Mouse (Mus musculus) hindbrain, embryonic 15.5 days (tissue): ENCODE data around the gene Irgm1. TPM values are rescaled to one million over a fixed set of nuclear protein-coding genes. Genes with fewer than 3 reads are reported as not detected.
"Not testable (repeated sequence)": the region's sequence is repeated elsewhere in the genome, so short reads cannot be mapped to it uniquely, and the experiment has no call there.

Experiments
- ATAC-seq: fragments of 200-750 bp; cut with Nextera tagmentation; 2 replicates; pipeline ENCODE4 v1.8.0; 2017; ENCODE audit warnings: low read depth, moderate number of reproducible peaks, moderate TSS enrichment; ENCODE audit not compliant: low FRiP score
- H3K27ac ChIP-seq: fragments of 300-500 bp; sonication (generic); replicated peaks from 2 replicates; pipeline ENCODE4 v1.5.1; 2015; ENCODE audit warnings: mild to moderate bottlenecking, inconsistent platforms
- H3K27me3 ChIP-seq: fragments of 300-500 bp; sonication (generic); 2 replicates; pipeline ENCODE4 v1.6.1; 2015; ENCODE audit warnings: control low read depth, inconsistent platforms
- H3K36me3 ChIP-seq: fragments of 300-500 bp; sonication (generic); 2 replicates; pipeline ENCODE4 v1.6.1; 2015; ENCODE audit warnings: control low read depth, inconsistent platforms
- H3K4me1 ChIP-seq: fragments of 300-500 bp; sonication (generic); replicated peaks from 2 replicates; pipeline ENCODE4 v1.6.1; 2015; ENCODE audit warnings: control low read depth, inconsistent platforms
- H3K4me2 ChIP-seq: fragments of 300-500 bp; sonication (generic); 2 replicates; pipeline ENCODE4 v1.6.1; 2015; ENCODE audit warnings: moderate library complexity, mild to moderate bottlenecking, inconsistent platforms
- H3K4me3 ChIP-seq: fragments of 300-500 bp; sonication (generic); 2 replicates; pipeline ENCODE4 v1.5.1; 2015; ENCODE audit warnings: mild to moderate bottlenecking, inconsistent platforms
- H3K9ac ChIP-seq: fragments of 300-500 bp; sonication (generic); 2 replicates; pipeline ENCODE4 v1.6.1; 2015; ENCODE audit warnings: inconsistent platforms
- H3K9me3 ChIP-seq: fragments of 300-500 bp; sonication (generic); 2 replicates; pipeline ENCODE4 v1.6.1; 2016; ENCODE audit warnings: control low read depth, inconsistent platforms
- WGBS: fragments of 180-500 bp; shearing (Covaris S2); methylation state at CpG from one replicate; pipeline ENCODE4 v1.1.7; 2015; 5-methylcytosine and 5-hydroxymethylcytosine counted together
- polyA plus RNA-seq: library from polyadenylated mRNA; unstranded; fragments of >200 nt; fragmentation: Nextera tagmentation; extraction: Ambion mirVana; gene quantifications from 2 replicates; pipeline ENCODE4 v1.2.1, GENCODE M21; 2015

Irgm1 gene
- polyA plus RNA-seq, 1 experiment from 2014 or later: 3.5 TPM

DNA sequence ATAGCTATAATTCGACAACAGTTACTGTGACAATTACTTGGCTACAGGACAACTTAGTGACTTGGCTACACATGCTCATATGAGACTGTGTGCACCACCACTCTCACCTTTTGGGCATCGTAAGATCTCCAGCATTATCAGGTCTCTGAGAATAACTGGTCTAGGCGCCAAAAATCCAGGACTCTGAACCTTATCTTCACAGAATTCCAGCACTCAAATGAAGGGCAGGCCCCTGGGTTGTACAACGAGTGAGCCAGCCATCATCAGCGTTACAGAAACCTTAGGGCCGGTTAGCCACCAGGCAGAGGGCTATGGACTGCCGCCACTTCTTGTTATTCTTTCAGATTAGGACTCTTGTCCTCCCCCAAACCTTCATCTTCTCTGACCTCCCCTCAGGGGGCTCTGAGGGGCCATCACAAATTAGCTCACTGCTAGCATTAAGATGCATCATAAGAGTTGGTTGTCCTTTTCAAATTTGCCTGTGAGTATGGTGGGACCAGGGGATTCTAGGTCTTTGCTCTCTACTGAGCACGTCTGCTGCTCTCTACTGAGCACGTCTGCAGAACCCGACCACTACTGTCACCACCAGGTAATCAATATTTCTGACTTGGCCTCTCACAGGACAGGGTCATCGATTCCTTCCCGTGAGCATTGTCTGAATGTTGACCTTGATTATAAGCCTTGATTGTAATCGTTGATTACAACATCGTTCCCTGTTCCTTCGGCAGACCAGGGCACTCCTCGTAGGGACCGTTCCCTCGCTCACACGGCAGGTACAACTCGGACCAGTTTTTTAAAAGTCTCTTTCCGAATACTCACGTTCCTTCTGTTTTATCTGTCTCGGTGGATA lies 18.6 kb downstream of the Irgm1 start:
- no peaks in the 10 kb centered on the region for H3K9me3 ChIP-seq
- WGBS: 7% methylated on average over 23 of the region's 23 CpGs
- H3K36me3 ChIP-seq: no peaks in the 10 kb centered on the region
- ATAC-seq: peak; percentile 32
- peaks cover 31% of the 10 kb centered on the region for H3K4me1 ChIP-seq
- H3K9ac ChIP-seq: peak overlapping the region; percentile 48
- peak overlapping the region; percentile 72 for H3K27ac ChIP-seq
- H3K4me3 ChIP-seq: peak overlapping the region; percentile 58
- peak overlapping the region; percentile 88 for H3K4me2 ChIP-seq
- H3K27me3 ChIP-seq: no peaks in the 10 kb centered on the region

DNA sequence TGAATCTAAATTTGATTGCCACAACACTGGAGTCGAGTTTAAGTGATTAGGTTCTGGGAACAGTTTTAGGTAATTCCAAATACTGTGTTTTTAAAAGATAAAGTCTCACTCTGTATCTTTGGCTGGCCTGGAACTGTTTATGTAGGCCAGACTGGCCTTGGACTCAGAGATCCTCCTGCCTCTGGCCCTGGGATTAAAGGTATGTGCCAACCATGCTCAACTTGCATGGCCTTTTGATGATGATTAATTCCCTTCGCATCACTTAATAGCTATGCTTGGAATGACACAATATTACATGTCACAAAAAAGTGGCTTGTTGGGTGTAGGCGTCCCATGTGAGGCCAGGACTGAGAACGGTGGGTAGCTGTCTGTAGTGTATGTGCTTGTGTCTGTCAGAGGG lies 19.3 kb downstream of the Irgm1 start:
- ATAC-seq: no peak
- Histone ChIP-seq H3K9me3 (no peaks in the 10 kb centered on the region), H3K4me1 (peaks cover 26% of the 10 kb centered on the region), H3K4me2 (peak overlapping the region; percentile 88), H3K27ac (no peak overlapping the region), H3K36me3 (no peaks in the 10 kb centered on the region), H3K27me3 (no peaks in the 10 kb centered on the region), H3K9ac (no peak overlapping the region), H3K4me3 (peak overlapping the region; percentile 58)
- WGBS: 81% methylated on average over 4 of the region's 4 CpGs

DNA sequence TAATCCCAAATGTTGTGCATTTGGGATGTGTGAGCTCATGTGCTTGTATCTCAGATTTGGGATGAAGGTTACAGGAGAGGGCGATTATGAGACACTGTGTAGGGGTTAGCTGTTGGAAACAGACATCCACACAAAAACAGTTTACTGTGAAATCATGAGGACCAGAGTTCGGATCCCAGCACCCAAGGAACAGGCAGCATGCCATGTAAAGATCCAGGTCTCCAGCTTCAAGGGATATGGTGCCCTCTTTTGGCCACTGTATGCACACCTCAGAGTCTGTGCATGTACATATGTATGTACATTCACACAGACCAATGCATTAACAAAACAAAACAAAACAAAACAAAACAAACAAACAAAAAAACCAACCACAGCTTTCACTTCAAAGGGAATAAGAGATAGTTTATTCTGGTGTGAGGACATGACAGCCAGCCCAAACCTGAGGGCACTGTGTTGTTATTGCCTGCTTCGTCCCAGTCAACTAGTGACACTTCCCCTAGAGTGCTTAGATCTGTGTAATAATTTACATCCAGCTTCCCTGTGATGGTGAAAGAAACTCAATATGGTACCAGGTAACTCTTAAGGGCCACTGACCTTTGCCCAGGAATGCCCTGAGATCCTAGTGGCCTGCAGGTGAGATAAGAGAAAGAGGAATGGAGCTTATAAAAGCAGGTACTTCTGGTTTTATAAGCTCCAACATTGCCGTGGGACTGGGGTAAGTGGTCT lies 20.1 kb downstream of the Irgm1 start:
- Histone ChIP-seq H3K36me3 (no peaks in the 10 kb centered on the region), H3K27ac (no peak overlapping the region), H3K4me2 (no peak overlapping the region), H3K9me3 (no peaks in the 10 kb centered on the region), H3K27me3 (no peaks in the 10 kb centered on the region), H3K9ac (no peak overlapping the region), H3K4me3 (no peak overlapping the region), H3K4me1 (peaks cover 20% of the 10 kb centered on the region)
- ATAC-seq: no peak
- WGBS: 85% methylated on average over 4 of the region's 4 CpGs

DNA sequence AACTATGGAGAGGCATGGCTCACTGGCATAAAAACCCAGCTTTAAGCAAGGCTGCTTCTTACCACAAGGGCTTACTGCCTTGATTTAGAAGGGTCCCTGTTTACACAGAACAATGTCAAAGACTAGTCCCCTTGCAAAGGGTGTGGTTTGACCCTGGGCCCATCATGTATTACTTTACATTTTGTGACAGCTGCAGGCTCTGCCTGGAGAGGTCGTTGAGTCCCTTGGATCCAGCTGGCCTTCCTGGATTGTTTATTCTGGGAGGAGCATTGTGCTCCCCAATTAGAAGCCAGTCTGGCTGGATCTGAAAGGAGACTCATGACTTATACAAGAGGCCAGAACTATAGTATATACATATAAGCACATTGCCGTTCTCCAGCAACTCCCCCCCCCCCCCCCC lies 21.2 kb downstream of the Irgm1 start:
- no peaks in the 10 kb centered on the region for H3K36me3 ChIP-seq
- 49% methylated on average over 2 of the region's 2 CpGs for WGBS
- peaks cover 20% of the 10 kb centered on the region for H3K4me1 ChIP-seq
- H3K4me2 ChIP-seq: no peak overlapping the region
- H3K27me3 ChIP-seq: no peaks in the 10 kb centered on the region
- no peaks in the 10 kb centered on the region for H3K9me3 ChIP-seq
- H3K27ac ChIP-seq: no peak overlapping the region
- no peak overlapping the region for H3K9ac ChIP-seq
- no peak overlapping the region for H3K4me3 ChIP-seq
- ATAC-seq: no peak

DNA sequence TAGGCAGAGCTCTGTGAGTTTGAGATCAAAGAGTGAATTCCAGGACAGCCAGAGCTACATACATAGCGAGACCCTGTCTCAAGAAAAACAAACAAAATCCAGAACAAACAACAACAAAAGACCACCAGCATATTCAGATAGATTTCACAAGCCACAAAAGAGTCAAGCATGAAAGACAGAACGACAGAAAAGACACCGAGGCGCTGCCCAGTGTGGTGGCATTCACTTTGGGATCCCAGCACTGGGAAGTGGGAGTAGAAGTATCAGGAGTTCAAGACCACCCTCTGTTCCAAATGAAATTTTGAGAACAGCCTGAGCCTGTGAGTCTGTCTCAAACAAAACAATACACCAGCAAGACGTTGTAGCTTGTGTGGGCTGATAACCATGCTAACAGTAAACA lies 24.6 kb downstream of the Irgm1 start:
- Histone ChIP-seq H3K4me2 (no peak overlapping the region), H3K4me1 (no peaks in the 10 kb centered on the region), H3K9me3 (no peaks in the 10 kb centered on the region), H3K4me3 (no peak overlapping the region), H3K27ac (no peak overlapping the region), H3K9ac (no peak overlapping the region), H3K36me3 (no peaks in the 10 kb centered on the region), H3K27me3 (0 out of 2 replicates have a peak, but pooled peaks cover 2% of the 10 kb centered on the region)
- 61% methylated on average over 5 of the region's 5 CpGs for WGBS
- ATAC-seq: no peak

DNA sequence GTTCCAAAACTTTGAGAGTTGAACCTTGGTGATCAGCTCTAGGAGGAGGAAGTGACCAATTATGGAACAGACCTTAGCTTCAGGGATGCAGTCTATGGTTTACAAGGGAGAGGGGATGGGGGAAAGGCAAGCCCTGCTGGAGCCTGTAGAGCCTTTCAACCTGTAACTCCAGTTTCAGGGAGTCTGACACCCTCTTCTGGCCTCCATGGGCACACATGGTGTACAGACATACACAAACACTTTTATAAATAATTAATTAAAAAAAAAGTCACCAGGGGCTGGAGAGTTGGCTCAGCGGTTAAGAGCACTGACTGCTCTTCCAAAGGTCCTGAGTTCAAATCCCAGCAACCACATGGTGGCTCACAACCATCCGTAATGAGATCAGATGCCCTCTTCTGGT lies 25.1 kb downstream of the Irgm1 start:
- not testable (repeated sequence) for H3K4me1 ChIP-seq, H3K4me2 ChIP-seq, H3K36me3 ChIP-seq, H3K9ac ChIP-seq, H3K4me3 ChIP-seq, ATAC-seq, H3K27ac ChIP-seq, H3K9me3 ChIP-seq, H3K27me3 ChIP-seq
- WGBS: 77% methylated on average over 2 of the region's 2 CpGs

DNA sequence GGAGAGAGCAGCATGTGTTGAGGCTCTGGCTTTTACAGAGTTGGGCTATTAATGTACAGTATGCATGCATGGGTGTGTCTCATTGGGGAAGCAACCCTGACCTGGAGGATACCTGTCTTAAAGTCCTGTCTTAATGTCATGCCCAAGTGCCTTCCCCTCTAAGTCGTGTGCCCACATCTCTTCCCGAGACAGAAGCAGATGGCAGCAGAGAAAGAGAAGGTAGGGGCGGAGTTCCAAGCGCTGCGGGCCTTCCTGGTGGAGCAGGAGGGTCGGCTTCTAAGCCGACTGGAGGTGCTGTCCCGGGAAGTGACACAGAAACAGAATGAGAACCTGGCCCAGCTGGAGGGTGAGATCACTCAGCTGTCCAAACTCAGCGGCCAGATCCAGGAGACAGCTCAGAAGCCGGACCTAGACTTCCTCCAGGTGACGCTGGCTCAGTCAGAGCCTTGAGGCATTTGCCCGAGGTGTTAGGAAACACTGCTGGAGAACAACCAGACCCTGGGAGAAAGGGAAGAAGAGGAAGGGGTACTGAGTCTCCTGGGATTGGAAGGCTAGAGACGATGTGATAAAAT lies 26.2 kb downstream of the Irgm1 start:
- Histone ChIP-seq H3K4me3 (no peak overlapping the region), H3K27ac (no peak overlapping the region), H3K4me1 (no peaks in the 10 kb centered on the region), H3K9ac (no peak overlapping the region), H3K4me2 (no peak overlapping the region), H3K27me3 (0 out of 2 replicates have a peak, but pooled peaks cover 2% of the 10 kb centered on the region), H3K9me3 (no peaks in the 10 kb centered on the region), H3K36me3 (no peaks in the 10 kb centered on the region)
- no peak for ATAC-seq
- WGBS: 49% methylated on average over 13 of the region's 13 CpGs

DNA sequence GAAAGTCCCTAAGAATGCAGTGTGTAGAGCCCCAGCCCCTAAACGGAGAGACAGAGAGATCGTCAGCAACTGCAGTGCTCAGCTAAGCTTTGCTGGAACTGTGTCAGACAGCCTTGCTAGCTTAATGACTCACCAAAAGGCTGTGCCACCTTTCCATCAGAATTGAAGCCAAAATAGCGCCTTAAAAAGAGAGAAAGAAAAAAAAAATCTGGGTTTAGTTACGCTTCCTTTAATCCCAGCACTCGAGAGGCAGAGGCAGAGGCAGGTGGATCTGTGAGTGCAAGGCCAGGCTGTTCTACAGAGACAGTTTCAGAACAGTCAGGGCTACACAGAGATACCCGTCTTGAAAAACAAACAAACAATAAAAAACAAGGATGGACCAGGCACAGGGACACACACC lies 27.2 kb downstream of the Irgm1 start:
- Histone ChIP-seq H3K4me1 (0 out of 2 replicates have a peak, but pooled peaks cover under 1% of the 10 kb centered on the region), H3K36me3 (no peaks in the 10 kb centered on the region), H3K9me3 (no peaks in the 10 kb centered on the region), H3K27me3 (0 out of 2 replicates have a peak, but pooled peaks cover 2% of the 10 kb centered on the region), H3K9ac (no peak overlapping the region), H3K27ac (no peak overlapping the region), H3K4me3 (no peak overlapping the region), H3K4me2 (no peak overlapping the region)
- WGBS: 71% methylated on average over 6 of the region's 6 CpGs
- no peak for ATAC-seq

DNA sequence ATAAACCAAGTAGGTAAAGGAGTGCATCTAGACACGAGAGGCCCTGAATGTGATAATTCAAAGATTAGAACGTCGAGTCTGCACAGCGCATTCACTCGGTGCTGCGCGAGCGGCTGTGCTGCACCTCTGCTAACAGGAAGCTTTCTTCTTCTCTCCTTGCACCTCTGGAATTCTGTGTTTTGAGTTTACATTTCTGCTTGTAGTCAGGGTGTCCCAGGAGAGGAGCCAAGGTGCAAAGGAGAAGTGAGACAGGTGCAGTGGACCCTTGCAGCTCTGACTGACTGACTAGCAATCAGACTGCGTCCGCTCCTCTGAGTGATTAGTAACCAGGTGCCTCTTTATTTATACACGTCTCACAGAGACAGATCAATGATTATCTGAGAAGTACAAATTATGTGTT lies 28.3 kb downstream of the Irgm1 start:
- Histone ChIP-seq H3K4me3 (no peak overlapping the region), H3K9ac (no peak overlapping the region), H3K4me2 (no peak overlapping the region), H3K4me1 (peaks cover 10% of the 10 kb centered on the region), H3K27me3 (0 out of 2 replicates have a peak, but pooled peaks cover 2% of the 10 kb centered on the region), H3K27ac (no peak overlapping the region), H3K36me3 (no peaks in the 10 kb centered on the region), H3K9me3 (no peaks in the 10 kb centered on the region)
- 86% methylated on average over 11 of the region's 11 CpGs for WGBS
- ATAC-seq: no peak

DNA sequence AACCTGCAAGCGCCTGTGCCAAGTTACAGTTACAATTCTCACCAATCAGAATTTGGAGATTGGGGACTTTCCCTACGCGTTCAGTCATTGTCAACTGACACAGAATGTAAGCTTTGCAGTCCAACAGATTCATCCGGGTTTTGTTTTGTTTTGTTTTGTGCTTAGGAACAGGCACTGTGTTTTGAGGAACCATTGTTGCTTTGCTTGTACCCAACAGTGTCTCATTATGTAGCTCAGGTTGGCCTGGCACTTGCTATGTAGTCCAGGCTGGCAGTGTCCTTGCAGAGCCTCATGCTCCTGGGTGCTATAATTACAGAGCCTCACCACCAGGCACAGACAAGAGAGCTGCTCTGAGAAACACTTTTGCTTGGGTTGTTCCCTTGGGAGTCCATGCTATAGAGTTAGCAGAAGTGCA lies 29.1 kb downstream of the Irgm1 start:
- Histone ChIP-seq H3K4me2 (no peak overlapping the region), H3K36me3 (no peaks in the 10 kb centered on the region), H3K4me1 (peaks cover 13% of the 10 kb centered on the region), H3K27ac (no peak overlapping the region), H3K9ac (no peak overlapping the region), H3K27me3 (0 out of 2 replicates have a peak, but pooled peaks cover 2% of the 10 kb centered on the region), H3K4me3 (no peak overlapping the region), H3K9me3 (no peaks in the 10 kb centered on the region)
- ATAC-seq: no peak
- 85% methylated on average over 4 of the region's 4 CpGs for WGBS

DNA sequence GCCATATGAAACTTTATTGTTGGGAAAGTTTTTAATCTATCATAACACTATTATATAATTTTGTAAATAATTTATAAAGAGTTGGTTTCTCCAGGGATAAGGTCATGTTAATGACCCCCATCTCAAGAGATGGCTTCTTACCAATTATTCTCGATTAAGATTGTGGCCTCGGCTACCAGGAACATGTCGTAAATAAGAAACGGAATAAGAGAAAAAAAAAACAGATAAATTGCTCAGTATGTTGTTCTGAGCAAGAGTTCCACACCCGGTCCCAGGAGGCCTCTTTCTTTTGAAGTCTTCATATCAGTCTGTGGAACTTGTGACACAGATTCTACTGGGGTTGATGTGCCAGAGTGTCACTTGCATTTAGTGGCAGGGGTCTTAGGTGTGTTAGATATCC lies 30.3 kb downstream of the Irgm1 start:
- H3K9ac ChIP-seq: no peak overlapping the region
- H3K27me3 ChIP-seq: 0 out of 2 replicates have a peak, but pooled peaks cover 2% of the 10 kb centered on the region
- no peak overlapping the region for H3K4me2 ChIP-seq
- H3K9me3 ChIP-seq: no peaks in the 10 kb centered on the region
- no peak for ATAC-seq
- no peaks in the 10 kb centered on the region for H3K36me3 ChIP-seq
- no peak overlapping the region for H3K27ac ChIP-seq
- H3K4me3 ChIP-seq: no peak overlapping the region
- WGBS: 91% methylated on average over 5 of the region's 5 CpGs
- H3K4me1 ChIP-seq: peaks cover 19% of the 10 kb centered on the region

DNA sequence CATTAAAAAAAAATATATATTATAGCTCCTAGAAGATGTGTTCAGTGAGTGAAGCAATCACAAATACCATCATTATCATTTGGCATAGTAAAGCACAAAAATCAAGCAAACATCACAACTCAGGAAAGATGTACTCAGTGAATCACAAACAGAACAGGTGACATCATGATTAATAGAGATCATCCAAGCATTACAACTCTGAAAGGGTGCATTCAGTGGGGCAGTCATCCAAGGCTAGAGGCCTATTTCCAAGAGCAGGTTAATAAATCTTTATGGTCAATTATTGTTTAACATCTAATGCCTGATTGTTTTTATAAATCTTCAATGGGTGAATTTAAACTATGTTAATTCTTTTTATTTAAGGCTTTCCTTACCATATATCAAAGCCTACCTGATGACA lies 30.7 kb downstream of the Irgm1 start:
- no peaks in the 10 kb centered on the region for H3K9me3 ChIP-seq

More for the DNA sequence above, 30.7 kb downstream of the Irgm1 start:
- H3K36me3 ChIP-seq: no peaks in the 10 kb centered on the region
- no peak overlapping the region for H3K4me2 ChIP-seq
- H3K4me1 ChIP-seq: peaks cover 19% of the 10 kb centered on the region
- no peak overlapping the region for H3K27ac ChIP-seq
- no peak overlapping the region for H3K9ac ChIP-seq
- H3K27me3 ChIP-seq: 0 out of 2 replicates have a peak, but pooled peaks cover 2% of the 10 kb centered on the region
- no peak for ATAC-seq
- H3K4me3 ChIP-seq: no peak overlapping the region
